Mouse (Mus musculus) heart, adult 2 months (tissue): Measurements from ENCODE around the gene Pdcd4. TPM values are rescaled to one million over a fixed set of nuclear protein-coding genes. Genes with fewer than 3 reads are reported as not detected.

ENCODE experiments used
- DNase-seq, 2 experiments: peaks; one replicate each; pipeline ENCODE4 v3.0.0; 2021
- H3K27ac ChIP-seq: fragments of 200-600 bp; 2 replicates; pipeline ENCODE4 v1.8.1; 2022
- H3K27me3 ChIP-seq: fragments of 200-500 bp; 2 replicates; pipeline ENCODE4 v1.6.1; 2012; ENCODE audit warnings: mild to moderate bottlenecking, low read length, inconsistent platforms, mixed read lengths; ENCODE audit not compliant: control insufficient read depth, insufficient read depth
- H3K36me3 ChIP-seq: fragments of 200-500 bp; 2 replicates; pipeline ENCODE4 v1.6.1; 2012; ENCODE audit warnings: low read length, inconsistent platforms; ENCODE audit not compliant: control insufficient read depth, insufficient read depth
- H3K4me1 ChIP-seq: fragments of 200-500 bp; 2 replicates; pipeline ENCODE4 v1.6.1; 2011; ENCODE audit warnings: low read length; ENCODE audit not compliant: control insufficient read depth, insufficient read depth
- H3K4me3 ChIP-seq: fragments of 200-600 bp; 2 replicates; pipeline ENCODE4 v1.8.1; 2022
- H3K79me2 ChIP-seq: fragments of 200-500 bp; replicated peaks from 2 replicates; pipeline ENCODE4 v1.6.1; 2012; ENCODE audit warnings: mild to moderate bottlenecking, inconsistent platforms, low read length, moderate library complexity, mixed read lengths; ENCODE audit not compliant: control insufficient read depth, insufficient read depth
- H3K9ac ChIP-seq: fragments of 200-500 bp; 2 replicates; pipeline ENCODE4 v1.6.1; 2012; ENCODE audit warnings: low read depth, mild to moderate bottlenecking, control low read depth, inconsistent platforms, low read length, mixed read lengths
- CTCF ChIP-seq: fragments of 200-600 bp; IDR thresholded peaks from 2 replicates; pipeline ENCODE4 v1.8.1; 2022; ENCODE audit warnings: antibody characterized with exemption, mild to moderate bottlenecking, moderate library complexity
- EP300 ChIP-seq: fragments of 200-500 bp; IDR thresholded peaks from 2 replicates; pipeline ENCODE4 v1.6.1; 2011; ENCODE audit warnings: low read depth, low read length, control low read depth; ENCODE audit not compliant: insufficient read depth
- POLR2A ChIP-seq: fragments of 200-500 bp; IDR thresholded peaks from 2 replicates; pipeline ENCODE4 v1.6.1; 2011; ENCODE audit warnings: mild to moderate bottlenecking, low read depth, low read length, control low read depth; ENCODE audit not compliant: insufficient read depth
- WGBS: fragments of 180-500 bp; shearing (Covaris S2); methylation state at CpG from one replicate; pipeline ENCODE4 v1.1.7; 2018; 5-methylcytosine and 5-hydroxymethylcytosine counted together
- intact Hi-C: fragments of 180-260 bp; cut with DNase I; formaldehyde crosslinking; loops from one replicate; pipeline ENCODE4 v1.15.1; 2025
- polyA plus RNA-seq: library from polyadenylated mRNA; depleted of rRNA; stranded (reverse); fragments of >200 nt; gene quantifications from 2 replicates; pipeline ENCODE4 v1.2.3, GENCODE M21; 2012
- total RNA-seq, 2 experiments: library from RNA; stranded (reverse); gene quantifications; 2 replicates each; pipeline ENCODE4 v1.2.3; 2021

Gene Pdcd4
- total and polyA plus RNA-seq, 3 experiments, result 4.2 to 22.9 (median 21.1) TPM

- no peaks in the 10 kb centered on the region for H3K79me2 ChIP-seq
- H3K4me3 ChIP-seq, result no peak overlapping the region
- no peaks in the 10 kb centered on the region for H3K27me3 ChIP-seq
- no peaks in the 10 kb centered on the region for H3K4me1 ChIP-seq
- WGBS, result 79% methylated on average over 4 of the region's 4 CpGs
- no peak for DNase-seq
- no peak overlapping the region for H3K9ac ChIP-seq
- intact Hi-C loops, result loop anchor here (5.0 to 10.0 kb wide), 2 partner anchors 104 to 546 kb away; partner anchors contain the start of gene Smndc1
- no peak overlapping the region for H3K27ac ChIP-seq
- H3K36me3 ChIP-seq, result peaks cover 2% of the 10 kb centered on the region
- TF ChIP-seq EP300 (no peak), CTCF (no peak), POLR2A (no peak)
Observed at GRCm38 (mm10) chr19:53941139-53941538, 49.1 kb downstream of the Pdcd4 start.

- no peak for TF ChIP-seq POLR2A
- H3K9ac ChIP-seq, result no peak overlapping the region
- H3K36me3 ChIP-seq, result peaks cover 2% of the 10 kb centered on the region
- no peak for DNase-seq
- WGBS, result 81% methylated on average over 2 of the region's 2 CpGs
- peaks cover under 1% of the 10 kb centered on the region for H3K4me1 ChIP-seq
- H3K27ac ChIP-seq, result no peak overlapping the region
- H3K79me2 ChIP-seq, result peaks cover under 1% of the 10 kb centered on the region
- intact Hi-C loops, result loop anchor here (2.0 to 10.0 kb wide), 3 partner anchors 40 to 548 kb away; partner anchors contain the start of gene Smndc1
- H3K27me3 ChIP-seq, result no peaks in the 10 kb centered on the region
- no peak overlapping the region for H3K4me3 ChIP-seq
Observed at GRCm38 (mm10) chr19:53942342-53942741, 50.3 kb downstream of the Pdcd4 start.

GRCm38 (mm10) chr19:53943802-53944785 is 52.1 kb downstream of the Pdcd4 start, which contains the start of the genes Shoc2 and Bbip1:
TSS of gene Shoc2 (plus strand) at chr19:53944306.
TSS of gene Bbip1 (minus strand) at chr19:53944627.
- H3K27ac ChIP-seq, result peak within 1 kb of the TSS; percentile 97
- intact Hi-C loops, result loop anchor here (2.0 to 10.0 kb wide), 3 partner anchors 41 to 549 kb away; partner anchors contain the start of gene Smndc1
- peak; percentile 96 to 100 for DNase-seq
- H3K9ac ChIP-seq, result peak within 1 kb of the TSS; percentile 86
- H3K79me2 ChIP-seq, result peaks cover 3% of the 10 kb centered on the region
- peak within 1 kb of the TSS; percentile 75 for H3K4me3 ChIP-seq
- peaks cover 3% of the 10 kb centered on the region for H3K4me1 ChIP-seq
- H3K27me3 ChIP-seq, result no peaks in the 10 kb centered on the region
- WGBS, result under 1% methylated on average over 62 of the region's 62 CpGs
- H3K36me3 ChIP-seq, result peaks cover 2% of the 10 kb centered on the region
- TF ChIP-seq CTCF, result peak; percentile 42
- TF ChIP-seq EP300, result peak; percentile 60; the same call in 1 of the 2 replicates
- peak; percentile 88 for TF ChIP-seq POLR2A

- no peak for TF ChIP-seq EP300
- no peak for TF ChIP-seq CTCF
- TF ChIP-seq POLR2A, result peak; percentile 49; the same call in 1 of the 2 replicates
- WGBS, result under 1% methylated on average over 31 of the region's 47 CpGs
- Histone ChIP-seq H3K4me1 (peaks cover 4% of the 10 kb centered on the region), H3K27me3 (no peaks in the 10 kb centered on the region), H3K9ac (peak overlapping the region; percentile 86), H3K36me3 (peaks cover 2% of the 10 kb centered on the region), H3K79me2 (peaks cover 3% of the 10 kb centered on the region), H3K27ac (peak overlapping the region; percentile 89), H3K4me3 (peak overlapping the region; percentile 75)
- no peak for DNase-seq
- intact Hi-C loops, result loop anchor here (5.0 to 10.0 kb wide), 3 partner anchors 98 to 550 kb away; partner anchors contain the start of genes Adra2a and Smndc1
Observed at GRCm38 (mm10) chr19:53944786-53945169, 52.7 kb downstream of the Pdcd4 start.

GRCm38 (mm10) chr19:53945171-53946042 is 53.4 kb downstream of the Pdcd4 start:
- intact Hi-C loops, result loop anchor here (5.0 to 10.0 kb wide), 2 partner anchors 97 to 551 kb away; partner anchors contain the start of genes Adra2a and Smndc1
- WGBS, result 2% methylated on average over 48 of the region's 69 CpGs
- H3K27ac ChIP-seq, result peak overlapping the region; percentile 60
- peaks cover 2% of the 10 kb centered on the region for H3K36me3 ChIP-seq
- peaks cover 4% of the 10 kb centered on the region for H3K79me2 ChIP-seq
- TF ChIP-seq EP300 (no peak), POLR2A (no peak), CTCF (no peak)
- H3K4me3 ChIP-seq, result peak overlapping the region; percentile 75
- H3K27me3 ChIP-seq, result no peaks in the 10 kb centered on the region
- peak overlapping the region; percentile 86 for H3K9ac ChIP-seq
- DNase-seq, result peak; percentile 56 to 65
- H3K4me1 ChIP-seq, result peaks cover 4% of the 10 kb centered on the region
